Mouse (Mus musculus): ENCODE results near the gene Lgi4.
A peak's percentile ranks its signal among the peaks of the same experiment; 100 is the strongest.

DNA sequence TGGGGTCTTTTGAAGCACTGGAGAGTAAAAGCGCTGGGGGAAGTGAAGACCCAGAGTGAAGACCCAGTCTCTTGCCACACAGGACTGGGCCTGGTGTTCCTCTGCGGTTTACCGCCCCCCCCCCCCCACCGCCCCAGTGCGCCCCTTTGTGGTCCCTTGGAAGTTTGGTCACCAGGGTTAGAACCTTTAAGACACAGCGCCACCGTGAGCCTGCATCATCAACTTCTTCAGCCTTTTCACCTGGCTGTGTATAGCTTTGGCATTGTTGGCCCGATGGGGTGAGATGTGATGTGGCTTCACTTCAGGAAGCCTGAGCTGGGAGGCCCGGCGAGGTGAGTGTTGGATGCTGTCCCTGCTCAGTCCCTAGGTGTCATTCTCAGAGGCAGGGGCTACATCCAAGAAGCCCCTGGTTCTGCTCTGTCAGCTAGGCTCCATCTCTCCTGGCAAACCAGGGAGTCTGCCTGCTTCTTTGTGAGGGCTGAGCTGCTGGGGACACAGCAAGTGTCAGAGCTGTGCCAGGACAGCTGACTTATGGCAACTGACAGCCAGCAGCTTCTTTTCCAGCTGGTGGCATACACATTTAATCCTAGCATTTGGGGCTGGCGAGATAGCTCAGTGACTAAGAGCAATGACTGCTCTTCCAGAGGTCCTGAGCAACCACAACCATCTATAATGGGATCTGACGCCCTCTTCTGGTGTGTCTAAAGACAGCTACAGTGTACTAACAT is 35.8 kb downstream of the Lgi4 start:
- 0 out of 2 replicates have a peak, but pooled peaks have one; percentile 8 for TF ChIP-seq CTCF (IDR thresholded peaks at IDR 0.05; ENCODE audit: borderline replicate concordance, insufficient read depth, low read depth, low read length)
- no peak for TF ChIP-seq POLR2A (IDR thresholded peaks at IDR 0.05; ENCODE audit: borderline replicate concordance, insufficient read depth, low read length)
